Mouse (Mus musculus): ENCODE data around the gene Elovl1. TPM values are rescaled to one million over a fixed set of nuclear protein-coding genes. Genes with fewer than 3 reads are reported as not detected.

The Elovl1 gene
- polyA plus RNA-seq, 1 experiment from 2014 or later, result 25.0 TPM

- Histone ChIP-seq H3K27me3 (ENCODE audit: control insufficient read depth, insufficient read depth, low read length) (no peaks in the 10 kb centered on the region), H3K9ac (replicated peaks; ENCODE audit: low read length) (no peak overlapping the region), H3K9me3 (ENCODE audit: control insufficient read depth, low read length) (no peaks in the 10 kb centered on the region), H3K4me2 (ENCODE audit: low read length) (no peak overlapping the region), H3K27ac (replicated peaks; ENCODE audit: low read depth, low read length) (no peak overlapping the region), H3K4me1 (ENCODE audit: control insufficient read depth, insufficient read depth, low read length) (no peaks in the 10 kb centered on the region), H3K36me3 (ENCODE audit: control insufficient read depth, insufficient read depth, low read length) (peaks cover 74% of the 10 kb centered on the region), H3K4me3 (replicated peaks; ENCODE audit: low read depth, low read length) (no peak overlapping the region)
- 96% methylated on average over 5 of the region's 5 CpGs for WGBS
- DNase-seq (no peak), ATAC-seq (ENCODE audit: low FRiP score, low TSS enrichment) (no peak)
These were observed 26.0 kb upstream of the Elovl1 start for GRCm38 (mm10) chr4:118401918-118402317.

GRCm38 (mm10) chr4:118402701-118403100 is 25.2 kb upstream of the Elovl1 start:
- no peaks in the 10 kb centered on the region for H3K27me3 ChIP-seq (ENCODE audit: control insufficient read depth, insufficient read depth, low read length)
- DNase-seq (no peak), ATAC-seq (ENCODE audit: low FRiP score, low TSS enrichment) (no peak)
- H3K9me3 ChIP-seq (ENCODE audit: control insufficient read depth, low read length), result no peaks in the 10 kb centered on the region
- 0 out of 2 replicates have a peak, but pooled peaks cover 2% of the 10 kb centered on the region for H3K4me1 ChIP-seq (ENCODE audit: control insufficient read depth, insufficient read depth, low read length)
- H3K4me3 ChIP-seq (replicated peaks; ENCODE audit: low read depth, low read length), result no peak overlapping the region
- peaks cover 67% of the 10 kb centered on the region for H3K36me3 ChIP-seq (ENCODE audit: control insufficient read depth, insufficient read depth, low read length)
- WGBS, result 96% methylated on average over 12 of the region's 12 CpGs
- H3K27ac ChIP-seq (replicated peaks; ENCODE audit: low read depth, low read length), result no peak overlapping the region
- H3K4me2 ChIP-seq (ENCODE audit: low read length), result no peak overlapping the region
- no peak overlapping the region for H3K9ac ChIP-seq (replicated peaks; ENCODE audit: low read length)

- H3K4me2 ChIP-seq (ENCODE audit: low read length), result peak within 1 kb of the TSS; percentile 90
- peak within 1 kb of the TSS; percentile 90 for H3K4me3 ChIP-seq (replicated peaks; ENCODE audit: low read depth, low read length)
- peak; percentile 94 for DNase-seq
- peak within 1 kb of the TSS; percentile 84 for H3K9ac ChIP-seq (replicated peaks; ENCODE audit: low read length)
- ATAC-seq (ENCODE audit: low FRiP score, low TSS enrichment), result peak; percentile 94
- peaks cover 15% of the 10 kb centered on the region for H3K4me1 ChIP-seq (ENCODE audit: control insufficient read depth, insufficient read depth, low read length)
- no peaks in the 10 kb centered on the region for H3K9me3 ChIP-seq (ENCODE audit: control insufficient read depth, low read length)
- WGBS, result under 1% methylated on average over 53 of the region's 53 CpGs
- peak within 1 kb of the TSS; percentile 66 for H3K27ac ChIP-seq (replicated peaks; ENCODE audit: low read depth, low read length)
- H3K27me3 ChIP-seq (ENCODE audit: control insufficient read depth, insufficient read depth, low read length), result no peaks in the 10 kb centered on the region
- H3K36me3 ChIP-seq (ENCODE audit: control insufficient read depth, insufficient read depth, low read length), result peaks cover 41% of the 10 kb centered on the region
These were observed 18.6 kb upstream of the Elovl1 start, which contains the start of the genes Szt2 and Med8 for GRCm38 (mm10) chr4:118409142-118409900. Szt2 (minus strand) TSS chr4:118409273. Med8 (plus strand) TSS chr4:118409337.

- Histone ChIP-seq H3K36me3 (ENCODE audit: control insufficient read depth, insufficient read depth, low read length) (peaks cover 48% of the 10 kb centered on the region), H3K9ac (replicated peaks; ENCODE audit: low read length) (no peak overlapping the region), H3K4me3 (replicated peaks; ENCODE audit: low read depth, low read length) (no peak overlapping the region), H3K4me2 (ENCODE audit: low read length) (no peak overlapping the region), H3K4me1 (ENCODE audit: control insufficient read depth, insufficient read depth, low read length) (peaks cover 15% of the 10 kb centered on the region), H3K9me3 (ENCODE audit: control insufficient read depth, low read length) (no peaks in the 10 kb centered on the region), H3K27ac (replicated peaks; ENCODE audit: low read depth, low read length) (no peak overlapping the region), H3K27me3 (ENCODE audit: control insufficient read depth, insufficient read depth, low read length) (no peaks in the 10 kb centered on the region)
- WGBS, result 95% methylated on average over 5 of the region's 5 CpGs
- ATAC-seq (ENCODE audit: low FRiP score, low TSS enrichment), result no peak
- no peak for DNase-seq
These were observed 17.0 kb upstream of the Elovl1 start for GRCm38 (mm10) chr4:118410871-118411270.

- Histone ChIP-seq H3K9ac (replicated peaks; ENCODE audit: low read length) (no peak overlapping the region), H3K4me3 (replicated peaks; ENCODE audit: low read depth, low read length) (no peak overlapping the region), H3K4me2 (ENCODE audit: low read length) (no peak overlapping the region), H3K4me1 (ENCODE audit: control insufficient read depth, insufficient read depth, low read length) (peaks cover 7% of the 10 kb centered on the region), H3K36me3 (ENCODE audit: control insufficient read depth, insufficient read depth, low read length) (peaks cover 73% of the 10 kb centered on the region), H3K27ac (replicated peaks; ENCODE audit: low read depth, low read length) (no peak overlapping the region), H3K9me3 (ENCODE audit: control insufficient read depth, low read length) (no peaks in the 10 kb centered on the region), H3K27me3 (ENCODE audit: control insufficient read depth, insufficient read depth, low read length) (no peaks in the 10 kb centered on the region)
- DNase-seq, result no peak
- no peak for ATAC-seq (ENCODE audit: low FRiP score, low TSS enrichment)
- 98% methylated on average over 5 of the region's 5 CpGs for WGBS
These were observed 14.3 kb upstream of the Elovl1 start for GRCm38 (mm10) chr4:118413553-118413952.

- 88% methylated on average over 2 of the region's 2 CpGs for WGBS
- Histone ChIP-seq H3K9me3 (ENCODE audit: control insufficient read depth, low read length) (no peaks in the 10 kb centered on the region), H3K36me3 (ENCODE audit: control insufficient read depth, insufficient read depth, low read length) (peaks cover 91% of the 10 kb centered on the region), H3K27me3 (ENCODE audit: control insufficient read depth, insufficient read depth, low read length) (no peaks in the 10 kb centered on the region), H3K9ac (replicated peaks; ENCODE audit: low read length) (no peak overlapping the region), H3K4me2 (ENCODE audit: low read length) (no peak overlapping the region), H3K4me1 (ENCODE audit: control insufficient read depth, insufficient read depth, low read length) (no peaks in the 10 kb centered on the region), H3K27ac (replicated peaks; ENCODE audit: low read depth, low read length) (no peak overlapping the region), H3K4me3 (replicated peaks; ENCODE audit: low read depth, low read length) (no peak overlapping the region)
- ATAC-seq (ENCODE audit: low FRiP score, low TSS enrichment) (no peak), DNase-seq (no peak)
These were observed 12.1 kb upstream of the Elovl1 start for GRCm38 (mm10) chr4:118415779-118416178.

GRCm38 (mm10) chr4:118416329-118416728 is 11.6 kb upstream of the Elovl1 start:
- ATAC-seq (ENCODE audit: low FRiP score, low TSS enrichment) (no peak), DNase-seq (no peak)
- no peaks in the 10 kb centered on the region for H3K9me3 ChIP-seq (ENCODE audit: control insufficient read depth, low read length)
- no peak overlapping the region for H3K27ac ChIP-seq (replicated peaks; ENCODE audit: low read depth, low read length)
- 98% methylated on average over 5 of the region's 5 CpGs for WGBS
- H3K4me3 ChIP-seq (replicated peaks; ENCODE audit: low read depth, low read length), result no peak overlapping the region
- no peaks in the 10 kb centered on the region for H3K4me1 ChIP-seq (ENCODE audit: control insufficient read depth, insufficient read depth, low read length)
- no peaks in the 10 kb centered on the region for H3K27me3 ChIP-seq (ENCODE audit: control insufficient read depth, insufficient read depth, low read length)
- no peak overlapping the region for H3K9ac ChIP-seq (replicated peaks; ENCODE audit: low read length)
- H3K36me3 ChIP-seq (ENCODE audit: control insufficient read depth, insufficient read depth, low read length), result peaks cover 92% of the 10 kb centered on the region
- no peak overlapping the region for H3K4me2 ChIP-seq (ENCODE audit: low read length)

GRCm38 (mm10) chr4:118417112-118417797 is 10.6 kb upstream of the Elovl1 start:
- DNase-seq (no peak), ATAC-seq (ENCODE audit: low FRiP score, low TSS enrichment) (no peak)
- H3K27me3 ChIP-seq (ENCODE audit: control insufficient read depth, insufficient read depth, low read length), result no peaks in the 10 kb centered on the region
- peaks cover 92% of the 10 kb centered on the region for H3K36me3 ChIP-seq (ENCODE audit: control insufficient read depth, insufficient read depth, low read length)
- H3K4me3 ChIP-seq (replicated peaks; ENCODE audit: low read depth, low read length), result no peak overlapping the region
- H3K4me1 ChIP-seq (ENCODE audit: control insufficient read depth, insufficient read depth, low read length), result no peaks in the 10 kb centered on the region
- H3K9ac ChIP-seq (replicated peaks; ENCODE audit: low read length), result no peak overlapping the region
- no peak overlapping the region for H3K4me2 ChIP-seq (ENCODE audit: low read length)
- 77% methylated on average over 13 of the region's 13 CpGs for WGBS
- H3K9me3 ChIP-seq (ENCODE audit: control insufficient read depth, low read length), result no peaks in the 10 kb centered on the region
- H3K27ac ChIP-seq (replicated peaks; ENCODE audit: low read depth, low read length), result no peak overlapping the region
